Mouse (Mus musculus): ENCODE data around the gene Nrxn3.

Nrxn3 gene

DNA sequence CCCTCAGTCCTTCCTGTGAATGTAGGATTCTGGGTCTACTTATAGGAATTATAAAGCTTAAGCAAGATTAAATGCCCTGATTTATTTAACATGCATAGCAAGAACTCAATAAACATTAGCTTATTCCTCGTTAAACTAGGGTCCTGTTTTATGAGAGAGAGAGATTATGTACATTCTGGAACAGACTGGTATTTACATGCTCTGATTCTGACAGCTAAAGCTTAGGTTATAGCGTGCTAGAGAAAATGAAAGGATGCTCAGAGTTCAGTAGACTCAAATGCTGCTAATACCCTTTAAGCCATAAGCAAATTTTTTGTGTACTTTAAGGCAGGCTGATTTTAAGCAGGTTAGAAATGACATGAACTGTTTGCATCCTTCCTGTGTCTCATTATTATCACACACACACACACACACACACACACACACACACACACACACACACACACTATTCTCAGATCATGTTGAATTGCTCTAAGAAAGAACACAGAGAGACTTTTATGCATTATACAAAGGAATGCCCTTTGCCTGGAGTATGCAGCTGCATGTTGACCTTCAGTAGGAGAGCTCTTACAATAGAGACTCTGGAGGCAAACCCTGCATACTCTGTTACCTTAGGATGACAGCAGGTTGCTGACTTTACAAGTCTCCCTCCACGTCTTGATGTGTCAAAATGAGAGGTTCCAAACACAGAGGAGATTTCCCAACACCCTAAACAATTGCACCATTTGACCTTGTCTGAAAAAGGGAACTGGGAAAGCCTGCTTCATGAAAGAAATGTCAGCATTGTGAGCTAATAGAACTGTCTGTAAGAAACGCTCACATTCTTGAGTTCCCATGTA lies 568.3 kb downstream of the Nrxn3 start:
- peak in 1 of 2 experiments; percentile 77 for DNase-seq (ENCODE audit: inconsistent age in 2 of 2, low spot score in 1 of 2)

DNA sequence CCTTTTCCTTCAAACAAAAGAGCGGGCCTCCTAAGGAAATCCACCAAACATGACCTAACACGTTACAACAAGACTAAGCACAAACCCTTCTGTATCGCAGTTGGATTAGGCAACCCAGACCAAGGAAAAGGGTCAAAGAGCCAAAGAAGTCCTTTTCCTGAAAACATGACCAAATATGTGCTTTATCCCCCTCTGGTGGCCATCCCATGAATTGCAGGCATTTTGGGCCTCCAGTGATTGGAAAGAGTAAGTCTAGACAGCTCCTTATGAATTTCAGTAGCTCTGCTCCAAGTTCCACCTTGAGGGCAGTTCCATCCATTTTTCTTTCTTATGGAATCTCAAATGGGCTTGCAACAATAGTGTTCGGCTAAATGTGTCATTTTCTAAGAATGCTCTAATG lies 579.3 kb downstream of the Nrxn3 start:
- peak; percentile 43 to 90 for DNase-seq (ENCODE audit: inconsistent age in 2 of 2, low spot score in 1 of 2)

DNA sequence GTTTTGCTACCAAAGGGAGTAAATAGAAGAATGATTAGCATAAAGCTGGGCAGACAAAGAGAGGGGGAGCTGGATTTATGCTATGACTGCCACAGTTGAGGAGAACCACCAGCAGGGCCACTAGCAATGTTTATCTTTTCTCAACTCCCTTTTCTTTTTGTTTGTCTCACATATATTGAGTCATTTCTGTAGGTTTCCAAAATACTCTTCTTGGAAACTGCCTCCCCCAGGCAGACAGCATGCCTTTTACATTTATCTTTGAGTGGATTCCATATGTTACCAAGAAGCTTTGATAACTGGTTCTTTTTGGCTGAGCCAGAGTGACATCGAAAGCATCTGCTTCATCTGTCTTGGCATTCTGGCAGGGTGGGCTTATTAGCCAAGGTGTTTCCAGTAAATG lies 587.5 kb downstream of the Nrxn3 start:
- no peak for DNase-seq (ENCODE audit: inconsistent age in 2 of 2, low spot score in 1 of 2)

DNA sequence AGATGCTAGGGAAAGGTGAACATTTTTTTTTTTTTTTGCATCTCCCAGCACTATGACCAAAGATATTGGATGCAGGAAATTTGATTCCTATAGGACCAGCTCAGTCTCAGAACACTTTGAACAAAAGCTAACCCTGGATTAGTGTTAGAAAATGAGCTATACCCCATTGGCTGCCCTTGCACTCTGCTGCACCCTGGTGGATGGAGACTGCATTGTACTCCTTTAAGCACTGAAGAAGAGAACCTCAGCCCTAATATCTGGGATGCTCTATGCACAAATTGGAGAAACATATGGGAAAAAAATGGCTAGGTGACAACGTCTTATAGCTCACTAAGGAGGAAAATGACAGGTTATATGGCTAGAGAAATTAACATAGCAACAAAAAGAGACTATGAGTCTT lies 589.9 kb downstream of the Nrxn3 start:
- DNase-seq (ENCODE audit: inconsistent age in 2 of 2, low spot score in 1 of 2), result peak; percentile 9 to 60

DNA sequence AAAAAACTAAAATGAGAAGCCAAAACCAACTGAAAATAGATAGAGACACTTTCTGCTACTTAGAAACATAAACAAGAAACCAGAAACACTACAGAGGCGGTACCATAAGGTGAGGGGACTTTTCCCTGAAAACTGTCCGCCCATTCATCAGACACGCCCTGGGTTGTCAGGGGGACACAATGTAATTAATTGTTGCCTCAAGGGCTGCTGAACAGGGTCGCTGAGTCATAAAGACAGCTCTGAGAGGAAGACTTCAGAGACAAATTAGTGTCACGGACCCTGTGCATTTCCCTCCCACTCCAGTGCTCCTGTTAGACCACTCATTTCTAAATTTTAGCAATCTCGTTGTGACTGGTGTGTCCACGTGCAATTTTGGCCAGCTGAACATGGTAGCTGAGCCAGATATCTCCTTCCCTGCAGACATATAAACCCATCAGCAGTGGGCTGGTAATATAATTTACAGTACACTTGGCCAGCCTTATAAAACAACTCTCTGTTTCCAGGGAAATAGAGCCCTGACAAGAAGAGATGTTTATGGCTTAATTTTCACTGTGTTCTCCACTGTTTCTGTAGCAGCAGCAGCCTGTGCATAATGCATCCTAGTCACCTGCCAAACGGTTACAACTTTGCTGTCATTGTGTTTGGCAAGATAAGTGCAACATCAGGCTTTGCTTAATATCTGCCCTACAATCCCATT lies 603.3 kb downstream of the Nrxn3 start:
- peak in 1 of 2 experiments; percentile 22 for DNase-seq (ENCODE audit: inconsistent age in 2 of 2, low spot score in 1 of 2)

DNA sequence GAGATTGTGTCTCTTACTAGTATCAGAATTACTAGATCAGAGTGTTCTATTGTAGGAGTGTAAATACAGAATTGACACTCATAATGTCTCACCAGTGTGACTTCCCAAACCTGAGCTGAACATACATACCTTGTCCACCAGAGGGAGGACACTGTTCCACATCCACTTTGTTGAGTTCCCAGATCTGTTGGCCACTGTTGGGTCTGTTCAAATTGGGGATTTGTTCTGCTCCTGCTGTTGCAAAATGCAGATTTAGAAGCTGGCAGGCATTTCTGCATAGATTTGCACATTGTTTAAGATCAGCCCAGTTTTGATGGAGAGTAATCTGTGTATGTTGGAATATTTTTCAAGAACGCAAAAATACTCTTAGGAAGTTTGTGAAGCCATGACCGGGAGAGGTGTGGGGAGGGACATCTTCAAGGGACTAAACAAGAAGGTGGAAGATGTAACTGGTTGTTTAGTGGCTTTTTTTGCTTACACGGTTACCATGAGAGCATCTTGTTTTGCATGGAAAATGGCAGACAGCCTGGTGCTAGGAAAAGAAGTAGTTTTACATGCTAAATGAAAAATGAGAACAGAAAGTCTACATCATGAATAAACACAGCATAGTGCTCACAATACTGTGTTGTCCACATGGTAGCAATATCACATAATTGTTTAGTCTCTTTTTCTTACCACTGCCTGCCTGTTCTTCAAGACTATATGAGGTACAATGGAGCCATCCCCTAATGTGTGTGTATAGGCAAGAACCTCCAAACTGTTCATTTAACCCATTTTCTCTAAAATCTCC lies 609.0 kb downstream of the Nrxn3 start:
- DNase-seq (ENCODE audit: inconsistent age in 2 of 2, low spot score in 1 of 2), result no peak

DNA sequence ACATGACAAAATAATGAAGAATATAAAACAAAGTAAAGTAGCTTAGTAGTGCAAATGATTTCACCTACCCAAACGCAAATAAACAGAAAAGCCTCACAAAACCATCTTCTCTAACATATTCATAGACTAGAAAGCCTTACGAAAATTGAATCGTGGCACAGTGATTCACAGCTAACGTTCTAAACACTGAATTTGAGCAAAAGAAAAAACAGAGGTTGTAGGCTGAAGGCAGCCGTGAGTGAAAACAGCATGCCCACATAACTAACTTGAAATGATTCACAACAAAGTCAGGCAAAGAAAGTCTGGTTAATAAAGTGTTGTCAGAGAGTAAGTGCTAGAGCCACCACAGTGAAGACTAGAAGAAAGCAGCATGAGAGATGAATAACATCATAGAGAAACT lies 610.8 kb downstream of the Nrxn3 start:
- no peak for DNase-seq (ENCODE audit: inconsistent age in 2 of 2, low spot score in 1 of 2)

DNA sequence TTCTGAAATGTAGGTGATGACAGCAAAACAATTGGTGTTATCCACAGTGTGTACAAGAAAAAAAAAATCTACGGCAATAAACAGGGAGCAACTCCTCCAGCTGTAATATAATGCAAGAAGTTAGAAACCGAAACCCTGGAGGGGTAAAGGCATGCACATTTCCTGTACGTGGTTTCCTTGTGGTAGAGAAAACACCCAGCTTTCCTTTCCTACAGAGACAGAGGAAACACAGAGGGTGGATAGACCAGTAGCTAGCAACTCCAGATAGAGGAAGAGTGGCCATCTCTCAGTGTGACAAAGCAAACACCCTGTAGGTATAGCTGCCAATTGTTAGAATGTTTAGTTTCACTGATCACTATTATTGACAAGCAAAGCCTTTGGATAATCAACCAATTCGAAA lies 642.2 kb downstream of the Nrxn3 start:
- no peak for DNase-seq (ENCODE audit: inconsistent age in 2 of 2, low spot score in 1 of 2)

DNA sequence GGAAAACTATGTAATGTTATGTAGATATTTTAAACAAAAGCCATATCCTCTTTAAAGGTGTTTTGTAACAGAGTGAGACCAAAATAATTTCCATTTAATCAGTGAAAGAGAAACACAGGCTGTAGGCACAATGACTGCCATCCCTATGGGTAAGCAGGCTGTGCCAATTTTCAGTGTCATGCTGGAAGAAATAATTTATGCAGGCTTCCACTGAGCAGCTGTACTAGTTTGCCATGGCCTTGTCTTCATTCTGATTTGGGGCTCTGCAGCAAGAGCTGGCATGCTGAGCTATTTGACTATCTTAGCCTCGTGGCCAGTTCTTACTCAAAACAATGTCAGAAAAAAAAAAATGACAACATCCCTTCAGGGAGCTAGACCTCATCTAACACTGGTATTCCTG lies 647.3 kb downstream of the Nrxn3 start:
- DNase-seq (ENCODE audit: inconsistent age in 2 of 2, low spot score in 1 of 2), result peak in 1 of 2 experiments; percentile 39

DNA sequence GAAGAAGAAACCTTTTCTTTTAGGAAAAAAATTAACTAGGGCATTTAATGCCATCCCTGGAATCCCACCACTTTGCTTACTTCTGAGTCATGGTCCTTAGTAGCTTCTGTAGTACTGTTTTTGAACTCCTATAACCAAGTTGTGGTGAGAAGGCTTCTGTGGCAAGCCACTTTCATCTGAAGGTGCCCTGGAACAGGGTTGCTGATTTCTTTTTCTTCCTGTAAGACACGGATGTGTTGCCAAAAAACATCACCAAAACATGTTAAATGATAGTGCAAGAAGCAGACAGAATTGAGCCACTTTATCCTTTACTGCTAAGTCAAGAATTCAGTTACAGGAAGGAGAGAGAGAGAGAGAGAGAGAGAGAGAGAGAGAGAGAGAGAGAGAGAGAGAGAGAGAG lies 653.9 kb downstream of the Nrxn3 start:
- DNase-seq (ENCODE audit: inconsistent age in 2 of 2, low spot score in 1 of 2), result no peak

DNA sequence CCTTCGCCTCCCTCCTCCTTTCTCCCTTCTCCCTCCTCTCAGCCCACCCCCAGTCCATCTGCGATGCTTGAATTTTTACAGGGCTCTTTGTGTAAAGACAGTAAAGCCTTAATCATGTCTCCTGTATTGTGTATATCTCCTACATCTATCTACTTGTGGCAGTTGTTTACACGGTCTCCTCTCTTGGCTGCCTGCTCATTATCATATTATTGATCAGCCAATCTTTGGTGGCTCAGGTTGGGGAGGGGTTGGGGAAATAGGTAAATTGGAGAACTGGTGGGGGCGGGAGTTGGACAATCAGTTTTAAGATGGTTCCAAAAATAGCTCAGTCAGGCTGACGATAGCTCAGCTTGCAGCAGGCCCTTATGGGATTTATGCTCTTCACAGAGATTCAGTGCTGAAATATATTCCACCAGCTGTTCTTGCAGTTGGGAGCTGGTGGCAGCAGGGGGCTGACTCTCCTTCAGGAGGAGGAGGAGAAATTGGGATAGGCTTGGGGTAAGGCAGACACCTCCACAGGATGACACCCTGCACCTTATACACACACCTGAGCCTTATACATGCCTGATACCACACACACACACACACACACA lies 654.5 kb downstream of the Nrxn3 start:
- no peak for DNase-seq (ENCODE audit: inconsistent age in 2 of 2, low spot score in 1 of 2)

DNA sequence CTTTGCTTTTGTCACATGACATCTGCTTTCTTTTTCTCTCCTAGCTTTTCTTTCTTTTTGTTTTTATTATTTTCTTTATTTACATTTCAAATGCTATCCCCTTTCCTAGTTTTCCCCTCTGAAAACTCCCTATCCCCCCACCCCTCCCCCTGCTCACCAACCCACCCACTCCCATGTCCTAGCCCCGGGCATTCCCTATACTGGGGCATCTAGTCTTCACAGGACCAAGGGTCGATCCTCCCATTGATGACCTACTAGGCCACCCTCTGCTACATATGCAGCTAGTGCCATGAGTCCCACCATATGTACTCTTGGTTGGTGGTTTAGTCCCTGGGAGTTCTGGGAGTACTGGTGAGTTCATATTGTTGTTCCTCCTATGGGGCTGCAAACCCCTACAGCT lies 655.0 kb downstream of the Nrxn3 start:
- DNase-seq (ENCODE audit: inconsistent age in 2 of 2, low spot score in 1 of 2), result no peak

DNA sequence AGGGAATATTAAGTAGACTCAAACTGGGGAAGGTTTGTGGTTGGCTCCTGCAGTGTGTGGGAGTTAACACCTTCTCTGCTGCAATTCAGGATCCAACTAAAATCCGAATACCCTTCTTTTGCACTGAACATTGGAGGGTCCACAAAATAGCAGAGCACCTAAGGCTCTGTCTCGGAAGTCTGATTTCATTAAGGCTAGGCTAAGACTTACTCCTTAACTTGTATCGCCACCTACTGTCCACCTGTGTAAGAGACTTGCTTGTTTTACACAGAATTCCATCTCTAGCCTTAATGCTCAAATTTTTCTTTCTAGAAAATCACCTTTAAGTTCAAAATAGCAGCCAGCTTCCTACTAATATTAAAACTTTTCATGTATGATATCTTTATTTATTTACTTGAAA lies 660.6 kb downstream of the Nrxn3 start:
- DNase-seq (ENCODE audit: inconsistent age in 2 of 2, low spot score in 1 of 2), result peak in 1 of 2 experiments; percentile 33

DNA sequence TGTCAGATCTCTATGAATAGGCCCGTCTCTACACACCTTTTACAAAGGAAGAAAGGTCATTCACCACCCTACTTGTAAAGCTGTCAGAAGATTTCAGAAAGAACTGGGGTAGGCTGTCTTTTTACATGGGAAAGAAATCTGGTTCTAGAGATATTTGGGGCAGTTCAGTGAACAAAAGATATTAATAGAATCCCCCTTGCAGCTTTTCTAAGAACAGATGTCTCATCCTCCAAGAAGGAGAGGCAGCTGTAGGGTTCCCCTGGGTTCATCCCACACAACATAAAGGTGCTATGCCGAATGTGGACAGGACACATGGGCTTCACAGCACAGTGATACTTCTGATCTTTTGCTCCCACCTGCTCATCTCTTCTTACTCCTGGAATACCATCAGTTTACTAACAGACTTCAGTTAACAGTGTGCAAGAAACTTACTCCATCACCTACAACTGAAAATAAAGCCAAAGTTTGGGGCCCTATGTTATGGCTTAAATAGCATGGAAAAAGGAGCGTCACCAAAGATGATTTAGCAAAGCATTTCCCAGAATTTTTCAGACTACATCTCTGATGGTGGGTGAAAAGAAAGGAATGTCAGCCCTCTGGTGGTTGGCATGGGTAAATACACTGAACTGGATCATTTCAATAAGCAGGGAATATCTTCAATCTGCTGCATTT lies 672.6 kb downstream of the Nrxn3 start:
- peak in 1 of 2 experiments; percentile 18 for DNase-seq (ENCODE audit: inconsistent age in 2 of 2, low spot score in 1 of 2)

DNA sequence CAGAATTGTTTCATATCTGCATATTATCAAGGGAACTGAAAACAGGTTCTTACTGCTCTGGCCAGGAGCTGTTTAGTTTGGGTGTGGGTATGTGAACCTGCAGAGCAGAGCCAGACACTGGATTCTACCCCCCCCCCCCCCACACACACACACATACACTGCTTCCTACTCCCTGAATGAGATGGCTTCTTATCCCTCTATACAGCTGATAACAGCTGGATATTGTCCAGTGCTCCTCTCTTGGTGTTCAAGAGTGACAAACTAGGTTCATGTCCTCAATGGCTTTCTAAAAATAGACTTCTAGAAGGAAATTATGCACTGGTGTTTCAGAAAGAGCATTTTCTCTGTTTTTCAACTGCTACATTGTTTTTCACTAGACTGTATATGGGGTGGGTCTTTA lies 713.8 kb downstream of the Nrxn3 start:
- DNase-seq (ENCODE audit: inconsistent age in 2 of 2, low spot score in 1 of 2), result no peak

DNA sequence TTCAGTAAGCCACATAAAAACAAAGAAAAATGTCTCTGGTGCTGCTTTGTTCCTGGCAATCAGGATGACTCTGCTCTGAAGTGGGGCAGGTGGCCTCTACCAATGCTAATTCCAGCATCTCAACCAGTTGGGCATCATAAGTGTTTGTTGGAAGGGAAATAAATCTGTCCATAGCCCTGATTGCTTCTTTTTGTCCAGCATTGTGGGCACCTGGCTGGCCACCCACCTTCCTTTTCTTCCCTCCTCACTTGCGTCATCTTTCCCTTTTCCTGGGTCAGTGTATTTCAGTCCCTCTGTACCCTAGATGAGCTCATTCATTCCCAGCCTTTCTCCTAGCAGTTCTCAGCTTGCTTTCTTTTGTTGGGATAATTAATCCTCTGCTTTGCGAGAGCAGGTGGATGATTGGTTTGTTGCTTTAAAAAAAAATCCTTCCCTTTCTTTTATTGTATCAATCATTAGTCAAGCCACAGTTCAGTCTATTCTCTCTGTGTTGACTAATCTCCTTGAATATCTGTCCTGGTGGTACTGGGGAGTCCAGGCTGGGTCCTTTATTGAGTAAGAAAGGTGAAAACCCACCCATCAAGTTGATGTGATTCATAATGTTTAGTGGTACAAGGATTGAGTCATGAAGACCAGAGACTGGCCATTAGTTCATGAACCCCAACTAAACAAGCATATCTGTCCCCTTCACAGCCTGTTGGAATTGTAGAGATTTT lies 719.8 kb downstream of the Nrxn3 start:
- no peak for DNase-seq (ENCODE audit: inconsistent age in 2 of 2, low spot score in 1 of 2)

DNA sequence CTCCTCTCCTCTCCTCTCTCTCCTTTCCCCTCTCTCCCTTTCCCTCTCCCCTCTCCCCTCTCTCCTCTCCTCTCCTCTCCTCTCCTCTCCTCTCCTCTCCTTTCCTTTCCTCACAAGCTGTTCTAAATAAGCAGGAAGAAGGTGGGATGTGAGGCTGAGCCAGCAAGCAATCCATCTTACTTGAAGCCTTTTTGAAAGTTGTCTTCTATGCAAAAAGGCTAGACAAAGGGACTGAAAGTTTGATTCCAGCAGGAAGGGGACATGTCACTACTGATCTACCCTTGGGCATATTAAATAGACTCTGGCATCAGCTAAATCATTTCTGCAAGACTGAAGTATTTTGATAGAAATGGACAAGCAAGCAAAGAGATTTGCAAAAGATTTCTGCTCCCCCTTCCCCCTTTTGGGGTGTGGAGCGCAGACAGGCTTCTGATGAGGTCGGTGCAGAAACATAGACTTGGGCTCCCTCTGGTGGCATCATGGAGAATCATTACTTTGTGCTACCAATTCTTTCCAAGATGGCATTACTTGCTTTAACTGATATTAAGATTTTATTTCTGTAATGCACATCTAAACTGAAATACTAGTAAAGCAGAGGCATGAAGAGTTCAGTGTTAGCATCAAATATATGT lies 728.1 kb downstream of the Nrxn3 start:
- DNase-seq (ENCODE audit: inconsistent age in 2 of 2, low spot score in 1 of 2), result peak in 1 of 2 experiments; percentile 33

DNA sequence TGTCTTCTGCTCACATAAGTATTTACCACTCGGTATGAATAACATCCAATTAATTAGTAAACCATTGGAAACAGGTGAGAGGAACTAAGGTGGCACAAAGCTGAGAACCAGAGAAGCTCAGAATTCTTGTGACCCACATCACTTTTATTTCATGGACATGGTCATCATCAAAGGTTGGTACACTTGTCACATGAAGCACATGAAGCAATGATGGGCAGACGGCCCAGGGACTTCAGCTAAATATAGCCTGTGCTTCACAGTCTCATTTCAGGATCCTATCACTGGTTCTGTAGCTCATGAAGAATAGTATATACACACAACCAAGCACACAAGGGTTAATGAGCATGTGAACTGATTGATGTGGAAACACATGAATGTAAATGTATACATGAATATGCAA lies 747.5 kb downstream of the Nrxn3 start:
- no peak for DNase-seq (ENCODE audit: inconsistent age in 2 of 2, low spot score in 1 of 2)

DNA sequence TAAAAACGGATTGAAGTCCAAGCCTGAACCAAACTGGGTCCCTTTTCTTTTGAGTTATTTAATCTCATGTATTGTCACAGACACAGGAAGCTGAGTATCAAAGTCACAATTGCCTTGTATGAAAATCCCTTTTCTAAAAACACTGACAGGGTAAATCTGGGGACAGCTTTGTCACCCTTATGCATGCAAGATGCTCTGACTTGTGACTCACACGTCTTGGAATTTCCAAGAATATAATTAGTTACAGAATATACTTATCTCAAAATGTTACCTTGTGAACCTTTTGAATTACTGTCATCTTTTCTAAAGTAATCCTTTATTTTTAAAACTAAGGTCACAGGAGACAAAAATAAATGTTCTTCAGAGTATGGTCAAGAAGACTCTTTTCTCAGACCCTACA lies 748.6 kb downstream of the Nrxn3 start:
- DNase-seq (ENCODE audit: inconsistent age in 2 of 2, low spot score in 1 of 2), result no peak

DNA sequence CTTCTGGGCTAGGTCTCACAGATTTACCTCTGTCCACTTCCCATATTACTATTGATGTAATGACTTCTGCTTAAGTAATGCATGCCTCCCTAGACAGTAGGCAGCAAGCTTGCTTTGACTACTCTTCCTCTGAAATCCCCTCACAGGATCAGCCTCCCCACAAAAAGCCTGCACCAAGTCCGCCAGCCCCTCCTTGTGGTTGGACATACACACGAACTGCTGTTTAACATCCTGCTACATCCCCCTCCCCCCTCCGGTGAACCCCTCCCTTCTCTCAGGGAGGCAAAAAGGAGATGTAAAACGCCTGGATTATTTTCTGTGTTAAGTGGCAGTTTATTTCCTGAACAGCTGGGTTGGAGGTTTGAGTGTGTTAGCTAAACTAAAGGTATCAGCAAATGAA lies 749.2 kb downstream of the Nrxn3 start:
- no peak for DNase-seq (ENCODE audit: inconsistent age in 2 of 2, low spot score in 1 of 2)
